ENCODE assay signal across 12 mouse cellular contexts in the genomic region with DNA sequence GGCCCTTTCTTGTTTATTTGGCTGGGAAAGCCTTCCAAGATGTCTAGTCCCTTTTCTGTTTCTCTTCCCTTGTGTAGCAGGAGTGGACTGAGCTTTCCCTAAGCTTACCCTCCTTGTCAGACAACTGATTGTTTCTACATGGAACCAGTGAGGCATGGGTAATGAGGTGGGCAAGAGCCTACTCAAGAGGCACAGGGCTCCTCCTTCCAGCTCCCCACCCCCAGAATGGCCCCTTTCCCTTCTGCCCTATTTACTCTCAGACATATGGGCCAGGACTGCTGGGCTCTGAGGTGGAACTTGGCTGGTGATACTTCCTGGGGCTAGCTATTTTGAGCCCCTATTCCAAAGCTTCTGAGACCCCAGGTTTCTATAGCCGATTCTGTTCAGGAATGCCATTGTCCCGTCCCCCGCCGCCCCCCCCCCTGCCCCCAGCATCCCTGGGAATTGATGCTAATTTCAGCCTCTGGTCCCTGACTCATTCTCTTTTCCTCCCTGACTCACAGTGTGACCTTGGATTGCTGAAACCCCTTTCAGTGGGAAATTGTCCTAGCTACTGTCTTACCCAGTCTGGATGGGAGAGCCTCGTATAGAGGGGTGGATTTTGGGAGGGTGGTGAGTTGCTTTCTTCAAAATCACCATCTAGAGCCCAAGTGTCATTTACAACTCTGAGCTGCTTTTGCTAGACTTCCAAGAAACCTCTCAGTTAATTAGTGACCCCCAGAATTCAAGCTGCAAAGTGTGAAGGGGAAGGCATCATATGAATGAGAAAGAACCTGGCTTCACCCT. TPM values are rescaled to one million over a fixed set of nuclear protein-coding genes. Genes with fewer than 3 reads are reported as not detected.
DNase-seq lines count a peak whose midpoint lies in the region; ATAC-seq lines count a peak whose summit lies in the region.
"Had no signal": no experiment of that assay in that cellular context is flagged by ENCODE, and none has a peak within 500 bp of the region (broad histone marks: within the 10 kb centered on the region; RNA-seq: fewer than 3 reads in every experiment).

No protein-coding gene starts in this region.

- 2% methylated on average over 5 of the region's 5 CpGs for whole genome bisulfite sequencing in forebrain, embryonic 11.5 days
- WGBS in midbrain, embryonic 14.5 days = 0% methylated on average over 5 of the region's 5 CpGs

- H3K4me3 ChIP-seq in forebrain, embryonic 11.5 days (ENCODE audit: low read depth, low read length) = no peak overlapping the region
- no peak overlapping the region for H3K4me3 ChIP-seq in midbrain, embryonic 14.5 days (replicated peaks; ENCODE audit: low read depth, low read length)
- H3K4me3 ChIP-seq: liver, embryonic 13.5 days had no signal

- peak overlapping the region; percentile 33; the same call in 1 of the 2 replicates for H3K9ac ChIP-seq in forebrain, embryonic 11.5 days (ENCODE audit: low read length)
- no peak overlapping the region; the same call in 1 of the 2 replicates for H3K9ac ChIP-seq in midbrain, embryonic 14.5 days (replicated peaks; ENCODE audit: low read length)
- H3K9ac ChIP-seq: liver, embryonic 13.5 days had no signal

- H3K36me3 ChIP-seq in forebrain, embryonic 11.5 days (ENCODE audit: control insufficient read depth, insufficient read depth, low read length) = no peaks in the 10 kb centered on the region
- peaks cover 17% of the 10 kb centered on the region for H3K36me3 ChIP-seq in midbrain, embryonic 14.5 days (ENCODE audit: control insufficient read depth, insufficient read depth, low read length)
- H3K36me3 ChIP-seq: liver, embryonic 13.5 days had no signal

- H3K4me2 ChIP-seq in forebrain, embryonic 11.5 days (ENCODE audit: low read depth, low read length, severe bottlenecking) = peak overlapping the region; percentile 34; the same call in 1 of the 2 replicates
- peak overlapping the region; percentile 35 for H3K4me2 ChIP-seq in midbrain, embryonic 14.5 days (ENCODE audit: low read length)
- H3K4me2 ChIP-seq: liver, embryonic 13.5 days had no signal

- peak overlapping the region; percentile 85 for H3K27ac ChIP-seq in forebrain, embryonic 11.5 days (ENCODE audit: low read depth, low read length)
- H3K27ac ChIP-seq in midbrain, embryonic 14.5 days (replicated peaks; ENCODE audit: low read depth, low read length) = peak overlapping the region; percentile 88
- H3K27ac ChIP-seq: liver, embryonic 13.5 days had no signal

- H3K4me1 ChIP-seq in forebrain, embryonic 11.5 days (replicated peaks; ENCODE audit: control insufficient read depth, insufficient read depth, low read length) = peaks cover 34% of the 10 kb centered on the region
- peaks cover 62% of the 10 kb centered on the region for H3K4me1 ChIP-seq in midbrain, embryonic 14.5 days (ENCODE audit: control insufficient read depth, insufficient read depth, low read length)

- ATAC-seq in forebrain, embryonic 11.5 days (replicated peaks; ENCODE audit: low FRiP score) = peak; percentile 83
- ATAC-seq in midbrain, embryonic 14.5 days (ENCODE audit: low FRiP score, low TSS enrichment) = peak; percentile 63

- H3K27me3 ChIP-seq in forebrain, embryonic 11.5 days (ENCODE audit: control insufficient read depth, insufficient read depth, low read length) = no peaks in the 10 kb centered on the region
- H3K27me3 ChIP-seq in midbrain, embryonic 14.5 days (ENCODE audit: control insufficient read depth, insufficient read depth, low read length) = no peaks in the 10 kb centered on the region
- H3K27me3 ChIP-seq: liver, embryonic 13.5 days had no signal

- H3K9me3 ChIP-seq in forebrain, embryonic 11.5 days (ENCODE audit: control insufficient read depth, low read length) = no peaks in the 10 kb centered on the region
- no peaks in the 10 kb centered on the region for H3K9me3 ChIP-seq in midbrain, embryonic 14.5 days (ENCODE audit: control insufficient read depth, low read length)
- H3K9me3 ChIP-seq: liver, embryonic 13.5 days had no signal

- DNase-seq in cerebellum, postnatal 10 days = peak; percentile 92 to 94
- no peak for DNase-seq in cerebellum, adult 8-10 months
- peak; percentile 43 for DNase-seq in NIH3T3 (ENCODE audit: low read depth)
- peak; percentile 86 for DNase-seq in forebrain, embryonic 11.5 days (ENCODE audit: low spot score)
- DNase-seq in midbrain, embryonic 14.5 days = peak; percentile 69
- DNase-seq in thymus, postnatal 14 days = no peak
- DNase-seq in ovary, postnatal 10 days (ENCODE audit: low spot score) = no peak
- no peak for DNase-seq in left cerebral cortex, adult 18-20 months (ENCODE audit: low spot score in 2 of 2)
- DNase-seq: kidney, postnatal 14 days; liver, embryonic 13.5 days; thymus, adult 18-20 months had no signal

RNA-seq across cellular contexts. Expression of gene Pde1b, which starts 16.0 kb away (rescaled TPM):
- polyA plus RNA-seq in forebrain, embryonic 11.5 days (2014; fragmentation: Nextera tagmentation; extraction: Ambion mirVana) = 27.2 and 29.9 TPM in 2 replicates
- polyA plus RNA-seq in midbrain, embryonic 14.5 days (2014; fragmentation: Nextera tagmentation; extraction: Ambion mirVana) = 81.6 and 90.8 TPM in 2 replicates
- total RNA-seq in left cerebral cortex, adult 18-20 months (2021) = 100 to 1,000 TPM; 181 to 227 TPM

RNA-seq across cellular contexts. Expression of gene Ppp1r1a, which starts 19.0 kb away (rescaled TPM):
- polyA plus RNA-seq in forebrain, embryonic 11.5 days (2014; fragmentation: Nextera tagmentation; extraction: Ambion mirVana) = 38.8 and 43.7 TPM in 2 replicates
- polyA plus RNA-seq in midbrain, embryonic 14.5 days (2014; fragmentation: Nextera tagmentation; extraction: Ambion mirVana) = 110 and 146 TPM in 2 replicates
- total RNA-seq in left cerebral cortex, adult 18-20 months (2021) = 100 to 1,000 TPM; 133 to 147 TPM

RNA-seq across cellular contexts. Expression of gene Glycam1, which starts 46.1 kb away (rescaled TPM):
- polyA plus RNA-seq in forebrain, embryonic 11.5 days (2014; fragmentation: Nextera tagmentation; extraction: Ambion mirVana) = not detected in 2 replicates
- not detected in 2 replicates for polyA plus RNA-seq in midbrain, embryonic 14.5 days (2014; fragmentation: Nextera tagmentation; extraction: Ambion mirVana)
- total RNA-seq in left cerebral cortex, adult 18-20 months (2021) = not detected
- total RNA-seq: gastrocnemius, adult 8-10 months had no signal
- polyA plus RNA-seq: liver, embryonic 13.5 days had no signal

Comparison
In these comparisons a context has a peak if more than half of its experiments do, and no peak if none do; other contexts are left out.
1. DNase-seq: peak in cerebellum, postnatal 10 days (2 of 2), NIH3T3 (single experiment), forebrain, embryonic 11.5 days (single experiment) and midbrain, embryonic 14.5 days (single experiment); none in cerebellum, adult 8-10 months (single experiment), thymus, postnatal 14 days (single experiment), ovary, postnatal 10 days (single experiment) and left cerebral cortex, adult 18-20 months (0 of 2).